Mouse (Mus musculus): ENCODE results near the gene Bcl2l15.
"Not testable (repeated sequence)": the region's sequence is repeated elsewhere in the genome, so short reads cannot be mapped to it uniquely, and the experiment has no call there.

- not testable (repeated sequence) for TF ChIP-seq POLR2A (IDR thresholded peaks at IDR 0.05; ENCODE audit: low read depth, low read length); CTCF (IDR thresholded peaks at IDR 0.05; ENCODE audit: extremely low read depth, insufficient read depth, insufficient read length, insufficient replicate concordance)
Measured at GRCm38 (mm10) chr3:103792111-103792406, 40.3 kb upstream of the Bcl2l15 start.
